Mouse (Mus musculus) midbrain, embryonic 10.5 days (tissue): ENCODE measurements around the gene Cited4. TPM values are rescaled to one million over a fixed set of nuclear protein-coding genes. Genes with fewer than 3 reads are reported as not detected.
A peak's percentile ranks its signal among the peaks of the same experiment; 100 is the strongest.

Experiments
- DNase-seq: peaks from one replicate; pipeline ENCODE4 v3.0.0-alpha.2; 2017; ENCODE audit warnings: low spot score
- H3K27ac ChIP-seq: fragments of 300-500 bp; sonication (generic); replicated peaks from 2 replicates; pipeline ENCODE4 v1.5.1; 2016; ENCODE audit warnings: mild to moderate bottlenecking
- H3K27me3 ChIP-seq: fragments of 300-500 bp; sonication (generic); 2 replicates; pipeline ENCODE4 v1.6.1; 2016; ENCODE audit warnings: low read depth, mild to moderate bottlenecking; ENCODE audit not compliant: poor library complexity, severe bottlenecking
- H3K36me3 ChIP-seq: fragments of 300-500 bp; sonication (generic); 2 replicates; pipeline ENCODE4 v1.6.1; 2016; ENCODE audit warnings: mild to moderate bottlenecking, moderate library complexity
- H3K4me1 ChIP-seq: fragments of 300-500 bp; sonication (generic); 2 replicates; pipeline ENCODE4 v1.6.1; 2016
- H3K4me3 ChIP-seq: fragments of 300-500 bp; sonication (generic); 2 replicates; pipeline ENCODE4 v1.5.1; 2016; ENCODE audit warnings: mild to moderate bottlenecking, moderate library complexity
- H3K9me3 ChIP-seq: fragments of 300-500 bp; sonication (generic); replicated peaks from 2 replicates; pipeline ENCODE4 v1.6.1; 2016; ENCODE audit warnings: mild to moderate bottlenecking
- WGBS: fragments of 180-500 bp; shearing (Covaris S2); methylation state at CpG from one replicate; pipeline ENCODE4 v1.1.7; 2016; 5-methylcytosine and 5-hydroxymethylcytosine counted together
- polyA plus RNA-seq: library from polyadenylated mRNA; unstranded; fragments of >200 nt; fragmentation: Nextera tagmentation; extraction: Ambion mirVana; gene quantifications from 2 replicates; pipeline ENCODE4 v1.2.1, GENCODE M21; 2016

The Cited4 gene
- polyA plus RNA-seq, 1 experiment from 2014 or later: 12.7 TPM

DNA sequence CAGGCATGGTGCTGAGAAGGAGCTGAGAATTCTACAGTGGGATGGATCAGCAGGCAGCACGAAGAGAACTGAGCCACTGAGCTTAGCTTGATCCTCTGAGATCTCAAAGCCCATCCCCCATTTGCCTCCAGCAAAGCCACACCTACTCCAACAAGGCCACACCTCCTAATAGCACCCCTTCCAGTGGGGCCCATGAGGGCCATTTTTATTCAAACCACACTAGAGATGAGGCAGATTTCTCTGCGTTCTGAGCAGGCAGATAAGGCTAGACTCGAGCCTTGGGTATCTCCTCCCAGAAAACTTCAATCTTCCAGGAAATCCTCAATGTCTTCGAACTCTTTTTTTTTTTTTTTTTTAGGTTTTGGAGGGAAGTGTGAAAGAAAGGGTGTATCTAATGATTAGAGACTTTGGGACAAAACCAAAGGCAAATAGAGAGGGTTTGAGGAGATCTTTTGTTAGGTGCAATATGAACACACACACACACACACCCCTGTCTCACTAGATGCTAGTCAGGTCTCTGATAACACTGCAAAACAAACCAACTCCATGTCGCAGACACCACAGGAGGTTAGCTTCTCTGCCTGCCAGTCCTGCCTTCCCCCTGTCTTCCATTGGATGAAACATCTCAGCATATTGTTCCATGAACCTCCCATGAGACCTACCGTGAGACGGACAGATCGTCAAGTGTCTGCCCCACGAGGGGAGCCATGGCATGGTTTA lies 17.1 kb downstream of the Cited4 start:
- no peak for DNase-seq
- WGBS: 56% methylated on average over 9 of the region's 9 CpGs

DNA sequence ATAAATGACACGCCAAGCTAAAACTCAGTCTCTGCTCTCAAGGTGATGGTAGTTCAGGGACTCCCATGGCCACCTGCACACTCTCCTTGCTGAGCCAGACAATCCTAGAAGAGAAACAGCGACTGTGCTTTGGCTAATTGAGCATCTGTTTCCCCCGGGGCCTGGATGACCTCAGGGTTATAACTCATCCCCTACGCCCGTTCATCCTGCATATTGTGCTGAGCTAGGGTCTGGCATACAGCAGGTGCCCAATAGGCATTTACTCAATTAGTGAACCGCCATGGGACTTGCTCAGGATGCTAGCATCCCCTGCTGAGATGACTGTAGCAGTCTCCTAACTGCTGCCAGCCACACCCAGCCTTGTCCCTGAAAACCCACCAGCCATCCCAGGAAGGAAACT lies 20.9 kb downstream of the Cited4 start:
- Histone ChIP-seq H3K36me3 (no peaks in the 10 kb centered on the region), H3K27me3 (no peaks in the 10 kb centered on the region), H3K4me1 (0 out of 2 replicates have a peak, but pooled peaks cover 3% of the 10 kb centered on the region), H3K4me3 (no peak overlapping the region), H3K9me3 (no peaks in the 10 kb centered on the region), H3K27ac (no peak overlapping the region)
- whole genome bisulfite sequencing: 69% methylated on average over 6 of the region's 6 CpGs
- no peak for DNase-seq

More for the DNA sequence above, 17.1 kb downstream of the Cited4 start:
- H3K36me3 ChIP-seq: no peaks in the 10 kb centered on the region
- H3K27me3 ChIP-seq: no peaks in the 10 kb centered on the region
- H3K9me3 ChIP-seq: no peaks in the 10 kb centered on the region
- 0 out of 2 replicates have a peak, but pooled peaks cover 3% of the 10 kb centered on the region for H3K4me1 ChIP-seq
- no peak overlapping the region for H3K27ac ChIP-seq
- H3K4me3 ChIP-seq: no peak overlapping the region

GRCm38 (mm10) chr4:120689317-120689716 lies 22.9 kb downstream of the Cited4 start:
- no peaks in the 10 kb centered on the region for H3K9me3 ChIP-seq
- no peak overlapping the region for H3K4me3 ChIP-seq
- DNase-seq: no peak
- WGBS: 73% methylated on average over 6 of the region's 6 CpGs
- no peak overlapping the region for H3K27ac ChIP-seq
- peaks cover 1% of the 10 kb centered on the region; the same call in 1 of the 2 replicates for H3K27me3 ChIP-seq
- no peaks in the 10 kb centered on the region for H3K4me1 ChIP-seq
- no peaks in the 10 kb centered on the region for H3K36me3 ChIP-seq

- Histone ChIP-seq H3K36me3 (no peaks in the 10 kb centered on the region), H3K4me3 (no peak overlapping the region), H3K27me3 (peaks cover 31% of the 10 kb centered on the region), H3K9me3 (no peaks in the 10 kb centered on the region), H3K4me1 (peaks cover 3% of the 10 kb centered on the region; the same call in 1 of the 2 replicates), H3K27ac (no peak overlapping the region)
- DNase-seq: peak; percentile 68
- 39% methylated on average over 10 of the region's 10 CpGs for WGBS
Measured at GRCm38 (mm10) chr4:120692717-120693116, 26.3 kb downstream of the Cited4 start.

GRCm38 (mm10) chr4:120697353-120697752 lies 31.0 kb downstream of the Cited4 start:
- no peak for DNase-seq
- Histone ChIP-seq H3K4me3 (peak overlapping the region; percentile 38; the same call in 1 of the 2 replicates), H3K36me3 (no peaks in the 10 kb centered on the region), H3K4me1 (peaks cover 9% of the 10 kb centered on the region; the same call in 1 of the 2 replicates), H3K27me3 (peaks cover 65% of the 10 kb centered on the region), H3K27ac (no peak overlapping the region), H3K9me3 (no peaks in the 10 kb centered on the region)
- WGBS: 87% methylated on average over 8 of the region's 8 CpGs

- H3K4me1 ChIP-seq: peaks cover 9% of the 10 kb centered on the region; the same call in 1 of the 2 replicates
- no peaks in the 10 kb centered on the region for H3K36me3 ChIP-seq
- WGBS: 12% methylated on average over 35 of the region's 35 CpGs
- H3K9me3 ChIP-seq: no peaks in the 10 kb centered on the region
- H3K27me3 ChIP-seq: peaks cover 65% of the 10 kb centered on the region
- no peak overlapping the region for H3K27ac ChIP-seq
- no peak for DNase-seq
- H3K4me3 ChIP-seq: peak overlapping the region; percentile 38
Measured at GRCm38 (mm10) chr4:120697799-120698484, 31.6 kb downstream of the Cited4 start.

DNA sequence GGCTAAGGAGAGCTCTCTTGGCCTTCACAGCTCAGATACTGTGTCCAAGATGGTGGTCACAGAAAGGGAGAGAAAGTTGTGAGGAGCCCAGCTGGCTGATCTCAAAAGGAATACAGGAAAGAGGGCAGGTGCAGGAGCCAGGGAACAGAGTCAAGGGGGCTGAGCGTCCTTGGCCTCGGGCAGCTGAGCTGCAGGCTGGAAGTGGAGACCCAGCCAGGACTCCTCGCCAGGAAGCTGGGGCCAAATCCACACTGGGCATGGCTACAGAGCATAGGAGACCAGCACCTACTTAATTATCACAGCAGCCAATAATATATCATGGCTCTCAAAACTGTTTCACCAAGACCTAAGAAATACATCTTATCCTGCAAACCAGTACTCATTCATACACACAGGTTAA lies 34.8 kb downstream of the Cited4 start:
- H3K27me3 ChIP-seq: peaks cover 49% of the 10 kb centered on the region
- 85% methylated on average over 3 of the region's 3 CpGs for WGBS
- H3K4me3 ChIP-seq: no peak overlapping the region

DNA sequence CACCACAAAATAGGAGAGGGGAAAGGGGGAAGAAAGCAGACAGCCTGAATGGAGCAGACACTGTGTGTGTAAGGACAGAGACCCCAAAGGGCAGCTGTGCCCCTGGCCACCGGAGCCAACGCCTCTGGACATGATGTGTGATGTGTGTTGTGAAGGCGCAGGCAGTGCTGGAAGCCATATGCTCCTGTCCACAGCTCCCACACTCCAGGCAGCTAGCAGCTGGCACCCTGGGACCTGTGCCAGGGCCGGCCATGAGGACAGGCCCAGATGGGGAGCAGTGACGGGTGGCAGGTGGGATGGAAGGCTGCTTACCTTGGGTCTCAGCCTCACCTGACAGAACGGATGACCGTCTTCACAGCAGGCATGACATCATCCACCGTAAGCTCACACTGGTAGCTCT lies 35.7 kb downstream of the Cited4 start:
- WGBS: 87% methylated on average over 8 of the region's 8 CpGs

More for the DNA sequence above, 34.8 kb downstream of the Cited4 start:
- H3K9me3 ChIP-seq: no peaks in the 10 kb centered on the region
- no peaks in the 10 kb centered on the region for H3K36me3 ChIP-seq
- H3K27ac ChIP-seq: no peak overlapping the region
- H3K4me1 ChIP-seq: peaks cover 9% of the 10 kb centered on the region; the same call in 1 of the 2 replicates
- no peak for DNase-seq

GRCm38 (mm10) chr4:120702511-120702910 lies 36.1 kb downstream of the Cited4 start:
- H3K9me3 ChIP-seq: no peaks in the 10 kb centered on the region
- H3K27ac ChIP-seq: no peak overlapping the region
- WGBS: 91% methylated on average over 2 of the region's 2 CpGs
- H3K4me3 ChIP-seq: no peak overlapping the region
- DNase-seq: no peak
- H3K27me3 ChIP-seq: peaks cover 36% of the 10 kb centered on the region
- H3K4me1 ChIP-seq: peaks cover 8% of the 10 kb centered on the region; the same call in 1 of the 2 replicates
- H3K36me3 ChIP-seq: no peaks in the 10 kb centered on the region

More for the DNA sequence above, 35.7 kb downstream of the Cited4 start:
- Histone ChIP-seq H3K27ac (no peak overlapping the region), H3K4me3 (no peak overlapping the region), H3K9me3 (no peaks in the 10 kb centered on the region), H3K27me3 (peaks cover 40% of the 10 kb centered on the region), H3K4me1 (peaks cover 9% of the 10 kb centered on the region; the same call in 1 of the 2 replicates), H3K36me3 (no peaks in the 10 kb centered on the region)
- DNase-seq: no peak

DNA sequence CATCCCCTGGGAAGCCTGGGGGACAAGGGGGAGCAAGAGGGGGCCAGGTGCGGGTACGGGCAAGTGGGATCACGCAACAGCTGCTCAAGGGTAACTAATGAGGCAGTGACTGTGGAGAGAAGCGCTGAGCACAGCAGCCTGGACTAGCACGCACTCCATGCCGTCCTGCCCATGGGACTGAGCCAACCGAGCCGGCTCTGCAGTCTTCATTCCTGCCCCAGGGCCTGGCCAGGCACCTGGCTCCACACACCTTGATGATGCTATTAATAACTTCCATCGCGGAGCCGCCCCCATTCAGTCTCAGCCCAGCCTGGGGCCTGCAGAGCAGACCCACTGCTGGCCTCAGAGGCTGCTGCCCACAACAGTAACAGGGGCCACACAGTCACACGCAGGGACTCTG lies 45.9 kb downstream of the Cited4 start:
- H3K9me3 ChIP-seq: no peaks in the 10 kb centered on the region
- peaks cover 28% of the 10 kb centered on the region for H3K4me1 ChIP-seq
- H3K4me3 ChIP-seq: no peak overlapping the region
- peaks cover 58% of the 10 kb centered on the region for H3K27me3 ChIP-seq
- WGBS: 88% methylated on average over 12 of the region's 12 CpGs
- H3K27ac ChIP-seq: no peak overlapping the region
- H3K36me3 ChIP-seq: no peaks in the 10 kb centered on the region
- DNase-seq: no peak

- H3K27me3 ChIP-seq: peaks cover 65% of the 10 kb centered on the region
- WGBS: 92% methylated on average over 6 of the region's 6 CpGs
Measured at GRCm38 (mm10) chr4:120713021-120713420, 46.6 kb downstream of the Cited4 start.

GRCm38 (mm10) chr4:120713856-120714497 lies 47.6 kb downstream of the Cited4 start:
- Histone ChIP-seq H3K27ac (no peak overlapping the region), H3K4me1 (peaks cover 21% of the 10 kb centered on the region), H3K27me3 (peaks cover 75% of the 10 kb centered on the region), H3K9me3 (no peaks in the 10 kb centered on the region), H3K4me3 (no peak overlapping the region), H3K36me3 (no peaks in the 10 kb centered on the region)
- no peak for DNase-seq
- WGBS: 83% methylated on average over 6 of the region's 6 CpGs

More at GRCm38 (mm10) chr4:120713021-120713420, 46.6 kb downstream of the Cited4 start:
- no peak overlapping the region for H3K4me3 ChIP-seq
- H3K27ac ChIP-seq: no peak overlapping the region
- H3K9me3 ChIP-seq: no peaks in the 10 kb centered on the region
- DNase-seq: no peak
- peaks cover 24% of the 10 kb centered on the region for H3K4me1 ChIP-seq
- no peaks in the 10 kb centered on the region for H3K36me3 ChIP-seq
